Mouse (Mus musculus) E14TG2a.4 (cell line): ENCODE measurements around the gene Ggnbp2.

ENCODE experiments used
- CTCF ChIP-seq: conservative IDR thresholded peaks from 2 replicates; pipeline ENCODE4 v1.5.1; 2014; ENCODE audit warnings: low read length
- POU5F1 ChIP-seq: IDR thresholded peaks from 2 replicates; pipeline ENCODE4 v1.6.1; 2014; ENCODE audit warnings: low read length, borderline replicate concordance

GRCm38 (mm10) chr11:84886236-84886635 is 15.6 kb upstream of the Ggnbp2 start:
- TF ChIP-seq CTCF: no peak
- no peak for TF ChIP-seq POU5F1
